Mouse (Mus musculus): ENCODE measurements at regions not wholly inside any gene's neighbourhood (a gene's known extent, or its start where the extent isn't known, plus 50 kb on each side); places are given as distances from the start of the nearest gene placed in this dataset.

- TF ChIP-seq POLR2A (IDR thresholded peaks at IDR 0.05; ENCODE audit: borderline replicate concordance, insufficient read depth, low read length) = no peak
- TF ChIP-seq CTCF (IDR thresholded peaks at IDR 0.05; ENCODE audit: borderline replicate concordance, insufficient read depth, low read depth, low read length) = no peak
Observed at GRCm38 (mm10) chr1:69775589-69775988, 51.2 kb upstream of the Spag16 start.

Measured in cerebellum, adult 2 months (tissue).